Mouse (Mus musculus): ENCODE data around the gene Ndufb10.

Ndufb10 gene

GRCm38 (mm10) chr17:24707801-24708425, 16.4 kb downstream of the Ndufb10 start:
- no peak for DNase-seq (ENCODE audit: low read depth, low spot score)

DNA sequence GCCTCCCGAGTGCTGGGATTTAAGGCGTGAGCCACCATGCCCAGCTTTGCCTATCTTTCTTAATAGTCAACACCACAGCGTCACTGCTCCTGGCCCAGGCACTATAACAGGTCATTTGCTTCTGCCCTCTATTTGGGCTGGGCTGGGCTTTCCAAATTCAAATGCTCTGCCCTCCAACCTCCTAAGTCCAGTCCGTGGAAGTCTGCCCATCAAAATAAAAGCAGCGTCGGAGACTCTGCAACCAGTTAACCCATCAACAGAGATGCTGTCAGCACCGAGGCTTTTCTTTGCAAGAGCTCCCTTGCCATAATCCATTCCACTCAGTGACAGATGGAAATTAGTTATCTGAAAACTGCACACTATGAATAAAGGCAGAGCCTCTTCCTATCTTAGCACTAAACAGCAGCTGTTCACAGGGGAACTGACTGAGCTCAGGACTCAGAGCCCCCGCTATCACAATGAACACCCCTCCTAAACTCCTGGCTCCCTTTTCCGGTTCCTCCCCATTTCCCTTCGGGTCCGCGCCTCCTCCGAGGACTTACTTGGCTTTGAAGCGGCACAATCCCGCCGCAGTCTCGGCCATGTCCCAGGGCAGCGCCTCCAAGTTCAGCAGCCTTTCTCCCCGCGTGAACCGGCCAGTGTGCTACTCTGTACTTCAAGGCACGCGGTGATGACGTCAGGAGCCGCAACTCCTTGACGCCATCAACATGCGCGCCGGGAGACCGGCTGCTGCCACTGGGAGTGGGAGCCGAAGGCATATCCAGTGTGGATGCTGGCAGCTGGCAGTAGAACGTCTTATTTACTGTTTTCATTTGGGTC, 17.1 kb downstream of the Ndufb10 start, which contains the start of gene Tbl3:
TSS of gene Tbl3 (minus strand) at position 679 of the 819 bp plus-strand sequence.
- no peak for DNase-seq (ENCODE audit: low read depth, low spot score)

- DNase-seq (ENCODE audit: low read depth, low spot score): no peak
Measured at GRCm38 (mm10) chr17:24705821-24706220, 18.5 kb downstream of the Ndufb10 start.

DNA sequence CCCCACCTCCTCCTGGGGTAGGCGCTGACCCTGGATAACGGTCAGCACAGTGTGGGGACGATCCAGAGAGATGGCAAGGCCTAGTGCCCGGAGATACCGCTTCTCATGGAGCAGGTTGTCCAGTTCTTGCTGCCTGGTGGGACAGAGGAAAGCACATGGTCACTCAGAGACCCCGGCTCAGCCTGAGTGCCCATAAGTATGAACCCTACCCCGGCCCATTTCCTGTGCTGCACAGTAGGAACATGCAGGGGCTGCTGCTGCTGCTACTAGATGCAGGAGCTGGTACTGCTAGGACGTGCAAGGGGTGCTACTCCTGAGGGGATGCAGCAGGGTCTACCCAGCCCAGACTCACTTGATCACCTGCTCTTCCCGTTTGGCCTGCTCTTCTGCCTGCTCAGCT, 23.0 kb downstream of the Ndufb10 start:
- no peak for DNase-seq (ENCODE audit: low read depth, low spot score)

- no peak for DNase-seq (ENCODE audit: low read depth, low spot score)
Measured at GRCm38 (mm10) chr17:24699473-24699872, 24.8 kb downstream of the Ndufb10 start.

DNA sequence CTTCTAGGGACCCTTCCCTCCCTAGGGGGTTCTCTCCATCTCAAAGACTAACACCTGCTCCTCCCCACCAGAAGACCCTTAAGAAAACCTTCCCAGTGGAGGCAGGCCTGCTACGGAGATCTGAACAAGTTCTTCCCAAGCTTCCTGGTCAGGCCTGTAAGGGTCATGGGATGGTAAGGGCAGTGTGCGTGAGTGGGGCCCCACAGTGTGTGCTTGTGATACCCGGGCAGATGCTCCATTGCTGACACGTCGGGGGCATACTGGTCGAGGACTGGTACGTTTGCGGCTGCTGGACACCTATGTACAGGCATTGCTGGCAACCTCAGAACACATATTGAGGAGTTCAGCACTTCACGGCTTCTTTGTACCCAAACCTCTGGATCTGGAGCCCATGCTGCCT, 25.6 kb downstream of the Ndufb10 start:
- DNase-seq (ENCODE audit: low read depth, low spot score): no peak

GRCm38 (mm10) chr17:24697985-24698384, 26.3 kb downstream of the Ndufb10 start:
- no peak for DNase-seq (ENCODE audit: low read depth, low spot score)

DNA sequence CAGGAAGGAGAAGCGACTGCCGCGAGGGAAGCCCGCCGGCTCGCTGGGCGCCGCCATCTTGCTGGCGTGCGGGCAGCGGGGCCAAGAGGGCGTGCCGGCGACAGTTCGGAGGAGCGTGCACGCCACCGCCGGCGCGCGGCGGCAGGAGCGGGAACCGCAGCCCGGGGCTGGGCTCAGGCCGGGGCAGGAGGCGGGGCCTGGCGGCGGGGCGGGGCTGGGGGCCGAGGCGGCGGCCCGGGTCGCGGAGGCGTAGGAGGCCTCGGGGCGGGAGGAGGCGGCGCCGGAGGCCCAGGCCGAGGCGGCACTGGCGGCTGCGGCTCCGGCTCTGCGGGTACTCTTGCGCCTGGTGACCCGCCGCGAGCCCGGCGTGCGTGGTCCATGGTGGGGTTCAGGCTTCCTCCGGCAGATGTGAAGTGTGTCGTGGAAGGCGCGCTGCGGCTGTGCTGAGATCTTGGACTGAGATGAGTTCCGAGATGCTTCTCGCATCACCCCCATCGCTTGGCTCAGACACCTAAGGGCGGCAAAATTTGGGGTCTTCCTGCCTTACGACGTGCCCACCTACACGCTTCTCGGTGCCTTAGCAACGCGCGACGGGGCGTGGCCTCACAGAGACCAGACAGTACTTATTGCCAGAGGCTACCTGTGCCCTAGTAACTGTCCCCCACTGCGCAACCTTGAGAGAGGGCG, 28.1 kb downstream of the Ndufb10 start, which contains the start of the genes Gfer and Noxo1:
TSS of gene Gfer (minus strand) at position 146 of the 687 bp plus-strand sequence.
TSS of gene Noxo1 (plus strand) at position 224 of the 687 bp plus-strand sequence.
- no peak for DNase-seq (ENCODE audit: low read depth, low spot score)

GRCm38 (mm10) chr17:24695326-24696010, 28.8 kb downstream of the Ndufb10 start:
- DNase-seq (ENCODE audit: low read depth, low spot score): no peak

GRCm38 (mm10) chr17:24692385-24692784, 31.9 kb downstream of the Ndufb10 start:
- no peak for DNase-seq (ENCODE audit: low read depth, low spot score)

GRCm38 (mm10) chr17:24689251-24690081, 34.8 kb downstream of the Ndufb10 start, which contains the start of gene Syngr3:
Gene Syngr3 (minus strand): TSS chr17:24689955.
- DNase-seq (ENCODE audit: low read depth, low spot score): no peak

- no peak for DNase-seq (ENCODE audit: low read depth, low spot score)
Measured at GRCm38 (mm10) chr17:24687599-24687998, 36.7 kb downstream of the Ndufb10 start.

DNA sequence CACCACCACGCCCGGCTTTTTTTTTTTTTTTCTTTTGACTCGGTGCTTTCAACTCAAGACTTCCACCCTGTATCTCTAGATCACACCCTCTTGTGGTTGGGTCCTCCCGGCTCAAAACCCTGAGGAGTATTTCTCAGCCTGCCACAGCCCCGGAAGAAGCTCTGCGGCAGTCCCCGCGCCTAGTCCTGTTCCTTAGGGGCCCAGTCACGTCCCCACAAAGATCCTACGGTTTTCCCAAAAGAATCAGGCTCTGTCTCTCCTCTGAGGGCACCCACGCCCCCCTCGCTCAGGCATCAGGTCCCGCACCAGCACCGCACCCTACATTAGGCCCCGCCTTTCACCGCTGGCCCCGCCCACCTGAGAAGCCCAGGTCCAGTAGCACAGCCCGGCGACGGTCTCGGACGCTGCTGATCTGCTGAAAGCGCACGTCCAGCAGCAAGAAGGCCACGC, 37.1 kb downstream of the Ndufb10 start:
- DNase-seq (ENCODE audit: low read depth, low spot score): no peak

- no peak for DNase-seq (ENCODE audit: low read depth, low spot score)
Measured at GRCm38 (mm10) chr17:24686514-24686913, 37.8 kb downstream of the Ndufb10 start.

- no peak for DNase-seq (ENCODE audit: low read depth, low spot score)
Measured at GRCm38 (mm10) chr17:24677500-24678080, 46.7 kb downstream of the Ndufb10 start.

DNA sequence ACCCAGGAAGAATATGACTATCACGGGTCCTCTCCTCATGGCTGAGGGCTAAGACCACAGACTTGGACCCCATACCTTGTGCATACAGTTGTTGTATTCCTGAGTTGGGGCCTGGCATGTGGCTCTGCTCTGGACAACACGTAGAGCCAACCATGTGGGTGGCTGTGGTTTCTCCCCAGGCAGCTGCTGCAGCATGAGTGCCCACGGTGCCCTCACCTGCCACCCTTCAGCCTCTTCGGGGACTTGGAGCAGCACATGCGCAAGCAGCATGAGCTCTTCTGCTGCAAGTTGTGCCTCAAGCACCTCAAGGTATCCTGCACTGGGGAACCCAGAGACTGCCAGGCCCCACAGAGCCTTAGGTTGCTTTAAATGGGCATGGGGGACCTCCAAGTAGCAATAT, 47.4 kb downstream of the Ndufb10 start:
- no peak for DNase-seq (ENCODE audit: low read depth, low spot score)

DNA sequence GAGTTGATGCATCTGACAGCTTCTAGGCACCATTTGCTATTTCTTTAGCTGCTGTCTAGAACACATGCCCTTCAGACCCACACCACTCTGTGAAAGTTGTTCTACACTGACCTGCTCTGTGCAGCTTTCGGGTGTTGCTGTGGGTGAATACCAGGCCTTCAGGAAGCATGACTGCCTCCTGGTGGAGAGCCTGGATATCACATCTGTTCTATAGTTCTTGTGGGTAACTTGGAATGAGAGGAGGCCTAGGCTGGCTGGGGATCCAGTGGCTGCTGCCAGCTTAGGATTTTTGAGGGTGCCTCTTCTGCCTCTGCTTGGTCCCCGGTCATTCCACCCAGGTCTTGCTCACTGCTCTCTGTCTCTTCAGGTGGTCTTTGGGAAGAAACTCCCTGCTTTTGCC, 48.1 kb downstream of the Ndufb10 start:
- no peak for DNase-seq (ENCODE audit: low read depth, low spot score)

DNA sequence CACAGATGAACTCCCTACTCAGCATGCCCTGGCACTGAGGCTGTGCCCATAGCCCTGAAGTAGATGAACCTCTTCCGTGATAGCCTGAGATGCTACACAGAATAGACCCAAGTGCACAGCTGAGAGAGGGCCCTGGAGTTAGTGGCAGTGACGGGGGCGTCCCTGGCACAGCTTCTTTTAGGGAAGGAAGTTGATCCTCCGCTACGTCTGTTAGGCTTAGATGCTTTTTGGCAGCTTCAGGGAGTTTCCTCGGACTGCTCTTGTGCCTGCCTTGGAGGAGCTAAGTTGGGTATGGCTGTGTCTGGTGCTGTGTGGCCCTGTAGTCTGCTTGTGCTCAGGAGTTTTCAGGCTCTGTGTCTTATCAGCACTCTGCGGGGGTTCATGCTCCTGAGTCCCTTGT, 50.0 kb downstream of the Ndufb10 start:
- DNase-seq (ENCODE audit: low read depth, low spot score): no peak

GRCm38 (mm10) chr17:24672141-24672540, 52.1 kb downstream of the Ndufb10 start:
- DNase-seq (ENCODE audit: low read depth, low spot score): no peak

Data from WW6 (cell line).